Mouse (Mus musculus) embryonic facial prominence, embryonic 15.5 days (tissue): ENCODE measurements around the gene Ckm. TPM values are rescaled to one million over a fixed set of nuclear protein-coding genes. Genes with fewer than 3 reads are reported as not detected.
A peak's percentile ranks its signal among the peaks of the same experiment; 100 is the strongest.

Experiments used
- ATAC-seq: fragments of 200-750 bp; cut with Nextera tagmentation; 2 replicates; pipeline ENCODE4 v1.8.0; 2017; ENCODE audit warnings: low read depth, moderate TSS enrichment; ENCODE audit not compliant: insufficient number of reproducible peaks, low FRiP score, low TSS enrichment
- H3K27ac ChIP-seq: fragments of 300-500 bp; sonication (generic); replicated peaks from 2 replicates; pipeline ENCODE4 v1.5.1; 2015; ENCODE audit warnings: mild to moderate bottlenecking, inconsistent platforms
- H3K27me3 ChIP-seq: fragments of 300-500 bp; sonication (generic); 2 replicates; pipeline ENCODE4 v1.6.1; 2015; ENCODE audit warnings: inconsistent platforms
- H3K36me3 ChIP-seq: fragments of 300-500 bp; sonication (generic); 2 replicates; pipeline ENCODE4 v1.6.1; 2015; ENCODE audit warnings: mild to moderate bottlenecking, inconsistent platforms
- H3K4me1 ChIP-seq: fragments of 300-500 bp; sonication (generic); 2 replicates; pipeline ENCODE4 v1.6.1; 2015; ENCODE audit warnings: inconsistent platforms
- H3K4me2 ChIP-seq: fragments of 300-500 bp; sonication (generic); replicated peaks from 2 replicates; pipeline ENCODE4 v1.6.1; 2015; ENCODE audit warnings: mild to moderate bottlenecking, inconsistent platforms
- H3K4me3 ChIP-seq: fragments of 300-500 bp; sonication (generic); replicated peaks from 2 replicates; pipeline ENCODE4 v1.5.1; 2015; ENCODE audit warnings: mild to moderate bottlenecking, inconsistent platforms
- H3K9ac ChIP-seq: fragments of 300-500 bp; sonication (generic); 2 replicates; pipeline ENCODE4 v1.6.1; 2015; ENCODE audit warnings: inconsistent platforms
- H3K9me3 ChIP-seq: fragments of 300-500 bp; sonication (generic); replicated peaks from 2 replicates; pipeline ENCODE4 v1.6.1; 2016; ENCODE audit warnings: inconsistent platforms
- WGBS: fragments of 180-500 bp; shearing (Covaris S2); methylation state at CpG from one replicate; pipeline ENCODE4 v1.1.7; 2015; 5-methylcytosine and 5-hydroxymethylcytosine counted together
- polyA plus RNA-seq: library from polyadenylated mRNA; unstranded; fragments of >200 nt; fragmentation: Nextera tagmentation; extraction: Ambion mirVana; gene quantifications from 2 replicates; pipeline ENCODE4 v1.2.1, GENCODE M21; 2015

Gene Ckm
- polyA plus RNA-seq, result 118 and 167 TPM in 2 replicates

- Histone ChIP-seq H3K27me3 (peaks cover 31% of the 10 kb centered on the region), H3K9me3 (no peaks in the 10 kb centered on the region), H3K9ac (peak within 1 kb of the TSS; percentile 26), H3K36me3 (no peaks in the 10 kb centered on the region), H3K27ac (no peak within 1 kb of the TSS), H3K4me3 (peak within 1 kb of the TSS; percentile 53), H3K4me2 (peak within 1 kb of the TSS; percentile 90), H3K4me1 (peaks cover 20% of the 10 kb centered on the region)
- no peak for ATAC-seq
- WGBS, result 50% methylated on average over 7 of the region's 7 CpGs
These were observed at the start of gene Ckm for GRCm38 (mm10) chr7:19404476-19404875. Gene Ckm (plus strand): TSS chr7:19404776.

- 81% methylated on average over 5 of the region's 5 CpGs for WGBS
- H3K27me3 ChIP-seq, result no peaks in the 10 kb centered on the region
- H3K9me3 ChIP-seq, result no peaks in the 10 kb centered on the region
- H3K27ac ChIP-seq, result no peak overlapping the region
- H3K9ac ChIP-seq, result no peak overlapping the region
- H3K36me3 ChIP-seq, result peaks cover 71% of the 10 kb centered on the region
- no peak overlapping the region for H3K4me3 ChIP-seq
- H3K4me1 ChIP-seq, result peaks cover 18% of the 10 kb centered on the region
- no peak overlapping the region for H3K4me2 ChIP-seq
- ATAC-seq, result no peak
These were observed 49.6 kb upstream of the Ckm start for GRCm38 (mm10) chr7:19354991-19355390.

- no peaks in the 10 kb centered on the region for H3K27me3 ChIP-seq
- H3K36me3 ChIP-seq, result peaks cover 61% of the 10 kb centered on the region
- no peak overlapping the region for H3K4me2 ChIP-seq
- ATAC-seq, result no peak
- peaks cover 21% of the 10 kb centered on the region for H3K4me1 ChIP-seq
- no peak overlapping the region for H3K4me3 ChIP-seq
- no peaks in the 10 kb centered on the region for H3K9me3 ChIP-seq
- H3K9ac ChIP-seq, result no peak overlapping the region
- H3K27ac ChIP-seq, result no peak overlapping the region
- WGBS, result 62% methylated on average over 10 of the region's 10 CpGs
These were observed 48.3 kb upstream of the Ckm start for GRCm38 (mm10) chr7:19356311-19356710.

DNA sequence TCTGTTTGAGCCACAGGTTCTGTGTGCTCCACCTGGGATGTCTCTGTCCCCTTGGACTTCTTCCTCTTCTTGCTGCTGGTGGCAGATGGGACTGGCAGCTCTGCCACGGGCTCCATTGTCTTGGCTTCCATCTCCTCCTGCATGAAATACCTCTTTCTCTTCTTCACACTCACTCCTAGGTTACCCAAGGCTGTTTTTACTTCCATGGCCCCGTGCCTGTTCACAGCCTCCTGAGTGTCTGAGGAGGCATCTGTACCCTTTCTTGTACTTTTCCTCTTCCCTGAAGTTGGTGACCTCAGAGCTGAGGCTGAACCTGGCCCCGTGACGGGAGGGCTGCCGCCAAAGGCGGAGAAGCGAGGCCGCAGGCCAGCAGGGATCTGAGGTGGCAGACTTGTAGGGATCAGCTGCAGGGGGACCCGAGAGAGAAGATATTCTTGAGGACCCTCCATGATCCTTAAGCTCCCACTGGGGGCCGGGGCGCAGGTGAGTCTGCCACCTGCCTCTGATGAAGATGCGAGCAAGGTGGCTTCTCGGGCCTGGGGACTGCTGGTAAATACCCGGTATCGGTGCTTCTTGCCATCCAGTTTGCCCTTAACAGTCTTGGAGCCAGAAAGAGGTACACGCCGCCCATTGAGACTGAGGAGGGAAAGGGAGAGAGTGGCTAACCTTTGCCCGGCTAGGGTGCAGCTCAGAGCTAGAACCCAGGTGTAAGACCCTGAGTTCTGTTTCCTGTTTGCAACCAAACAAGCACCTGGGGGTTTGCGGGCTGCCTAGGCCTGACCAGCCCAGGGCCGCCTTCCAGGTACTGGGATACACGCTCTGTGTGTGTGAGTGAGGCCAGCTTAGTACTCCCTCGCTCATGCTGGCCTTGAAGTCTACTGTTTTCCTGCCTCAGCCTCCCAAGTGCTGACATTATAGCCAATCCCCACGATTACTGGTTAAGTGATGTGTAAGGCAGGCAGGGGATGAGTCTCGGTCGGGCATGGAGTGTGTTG is 46.9 kb upstream of the Ckm start:
- Histone ChIP-seq H3K27me3 (no peaks in the 10 kb centered on the region), H3K36me3 (peaks cover 48% of the 10 kb centered on the region), H3K9me3 (no peaks in the 10 kb centered on the region), H3K4me3 (peak overlapping the region; percentile 75), H3K9ac (peak overlapping the region; percentile 51; the same call in 1 of the 2 replicates), H3K4me1 (peaks cover 35% of the 10 kb centered on the region), H3K4me2 (peak overlapping the region; percentile 89), H3K27ac (0 out of 2 replicates have a peak overlapping the region, but pooled peaks have one; percentile 2)
- no peak for ATAC-seq
- WGBS, result 89% methylated on average over 25 of the region's 25 CpGs

DNA sequence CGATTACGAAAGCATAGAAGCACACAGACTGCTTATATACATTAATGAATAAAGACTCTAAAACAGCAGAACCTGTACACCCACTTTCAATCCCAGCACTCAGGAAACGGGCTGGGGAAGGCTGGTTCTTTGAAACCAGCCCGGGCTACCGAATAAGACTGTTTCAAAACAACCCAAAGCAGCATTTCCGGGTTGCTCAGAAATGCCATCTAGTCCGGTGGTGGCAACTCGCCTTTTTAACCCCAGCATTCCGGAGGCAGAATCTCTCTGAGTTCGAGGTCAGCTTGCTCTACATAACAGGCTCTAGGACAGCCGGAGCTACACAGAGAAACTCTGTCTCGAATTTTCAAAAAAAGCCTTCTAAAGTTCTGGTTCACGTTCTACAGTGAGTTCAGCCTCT is 45.9 kb upstream of the Ckm start:
- 0 out of 2 replicates have a peak overlapping the region, but pooled peaks have one; percentile 2 for H3K27ac ChIP-seq
- H3K4me3 ChIP-seq, result peak overlapping the region; percentile 75
- no peaks in the 10 kb centered on the region for H3K9me3 ChIP-seq
- H3K9ac ChIP-seq, result peak overlapping the region; percentile 51
- ATAC-seq, result no peak
- peak overlapping the region; percentile 89 for H3K4me2 ChIP-seq
- H3K27me3 ChIP-seq, result no peaks in the 10 kb centered on the region
- peaks cover 42% of the 10 kb centered on the region for H3K4me1 ChIP-seq
- H3K36me3 ChIP-seq, result peaks cover 39% of the 10 kb centered on the region
- WGBS, result 11% methylated on average over 13 of the region's 13 CpGs

- Histone ChIP-seq H3K27ac (peak within 1 kb of the TSS; percentile 87), H3K9ac (peak within 1 kb of the TSS; percentile 51), H3K4me3 (peak within 1 kb of the TSS; percentile 75), H3K9me3 (no peaks in the 10 kb centered on the region), H3K4me1 (peaks cover 49% of the 10 kb centered on the region), H3K36me3 (peaks cover 34% of the 10 kb centered on the region), H3K27me3 (no peaks in the 10 kb centered on the region), H3K4me2 (peak within 1 kb of the TSS; percentile 89)
- ATAC-seq, result peak; percentile 76
- under 1% methylated on average over 31 of the region's 31 CpGs for WGBS
These were observed 45.2 kb upstream of the Ckm start, which contains the start of the genes Cd3eap and Ppp1r13l for GRCm38 (mm10) chr7:19359299-19359891. Gene Cd3eap (minus strand): TSS chr7:19359483. Gene Ppp1r13l (plus strand): TSS chr7:19359749.

- under 1% methylated on average over 45 of the region's 45 CpGs for WGBS
- H3K27me3 ChIP-seq, result no peaks in the 10 kb centered on the region
- peaks cover 27% of the 10 kb centered on the region for H3K36me3 ChIP-seq
- peak overlapping the region; percentile 75 for H3K4me3 ChIP-seq
- H3K27ac ChIP-seq, result peak overlapping the region; percentile 87
- peak overlapping the region; percentile 29 for H3K9ac ChIP-seq
- ATAC-seq, result peak; percentile 55
- peak overlapping the region; percentile 89 for H3K4me2 ChIP-seq
- peaks cover 49% of the 10 kb centered on the region for H3K4me1 ChIP-seq
- no peaks in the 10 kb centered on the region for H3K9me3 ChIP-seq
These were observed 44.5 kb upstream of the Ckm start for GRCm38 (mm10) chr7:19359892-19360641.

GRCm38 (mm10) chr7:19360944-19361343 is 43.6 kb upstream of the Ckm start:
- Histone ChIP-seq H3K36me3 (peaks cover 21% of the 10 kb centered on the region), H3K27ac (peak overlapping the region; percentile 87), H3K4me2 (peak overlapping the region; percentile 89), H3K9me3 (no peaks in the 10 kb centered on the region), H3K4me1 (peaks cover 49% of the 10 kb centered on the region), H3K9ac (peak overlapping the region; percentile 61), H3K4me3 (peak overlapping the region; percentile 75), H3K27me3 (no peaks in the 10 kb centered on the region)
- ATAC-seq, result peak; percentile 76
- WGBS, result under 1% methylated on average over 27 of the region's 27 CpGs

DNA sequence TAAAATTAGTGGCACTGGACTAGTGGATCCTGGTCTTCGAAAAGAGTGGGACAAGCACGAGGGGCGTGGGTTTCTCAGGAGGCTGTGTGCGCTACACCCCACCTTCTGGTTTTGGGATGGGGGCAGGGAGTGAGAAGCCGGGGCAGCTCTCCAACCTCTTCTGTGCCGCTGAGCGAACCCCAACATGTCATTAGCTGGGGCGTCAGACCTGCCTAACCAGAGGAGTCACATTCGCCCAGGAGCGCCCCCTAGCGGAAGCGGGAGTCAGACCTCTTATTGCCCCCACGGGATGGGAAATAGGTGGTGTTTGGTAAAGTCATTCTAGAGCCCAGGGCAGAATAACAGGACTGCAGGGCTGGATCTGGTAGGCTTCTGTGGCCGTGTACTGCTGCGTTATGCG is 42.9 kb upstream of the Ckm start:
- Histone ChIP-seq H3K4me1 (peaks cover 49% of the 10 kb centered on the region), H3K4me3 (peak overlapping the region; percentile 75), H3K27ac (peak overlapping the region; percentile 85), H3K4me2 (peak overlapping the region; percentile 89), H3K27me3 (no peaks in the 10 kb centered on the region), H3K9ac (peak overlapping the region; percentile 61; the same call in 1 of the 2 replicates), H3K36me3 (peaks cover 14% of the 10 kb centered on the region), H3K9me3 (no peaks in the 10 kb centered on the region)
- 9% methylated on average over 16 of the region's 16 CpGs for WGBS
- ATAC-seq, result no peak

DNA sequence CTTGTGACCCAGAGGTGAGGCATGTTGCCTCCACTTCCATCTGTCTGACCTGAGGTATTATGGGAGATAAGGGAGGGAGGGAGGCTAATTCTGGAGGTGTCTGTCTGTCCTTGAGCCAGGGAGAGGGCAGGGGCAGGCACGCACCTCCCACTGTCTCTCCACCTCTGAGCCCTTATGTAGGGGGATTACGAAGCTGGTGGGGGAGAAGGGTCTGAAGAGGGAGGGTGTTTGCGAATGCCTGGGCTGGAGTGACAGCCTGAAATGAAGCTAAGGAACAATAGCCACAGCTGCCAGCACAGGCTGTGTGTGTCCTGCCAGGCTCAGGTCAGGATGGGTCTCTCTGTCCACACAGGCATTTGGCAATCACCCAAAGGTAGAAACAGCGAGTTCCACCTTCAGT is 42.3 kb upstream of the Ckm start:
- peak overlapping the region; percentile 75 for H3K4me3 ChIP-seq
- H3K27ac ChIP-seq, result peak overlapping the region; percentile 85
- WGBS, result 32% methylated on average over 4 of the region's 4 CpGs
- ATAC-seq, result no peak
- no peaks in the 10 kb centered on the region for H3K27me3 ChIP-seq
- H3K9ac ChIP-seq, result no peak overlapping the region
- H3K4me2 ChIP-seq, result peak overlapping the region; percentile 89
- H3K36me3 ChIP-seq, result peaks cover 8% of the 10 kb centered on the region; the same call in 1 of the 2 replicates
- peaks cover 47% of the 10 kb centered on the region for H3K4me1 ChIP-seq
- H3K9me3 ChIP-seq, result no peaks in the 10 kb centered on the region
